Mouse (Mus musculus): ENCODE results near the gene Selplg.

DNA sequence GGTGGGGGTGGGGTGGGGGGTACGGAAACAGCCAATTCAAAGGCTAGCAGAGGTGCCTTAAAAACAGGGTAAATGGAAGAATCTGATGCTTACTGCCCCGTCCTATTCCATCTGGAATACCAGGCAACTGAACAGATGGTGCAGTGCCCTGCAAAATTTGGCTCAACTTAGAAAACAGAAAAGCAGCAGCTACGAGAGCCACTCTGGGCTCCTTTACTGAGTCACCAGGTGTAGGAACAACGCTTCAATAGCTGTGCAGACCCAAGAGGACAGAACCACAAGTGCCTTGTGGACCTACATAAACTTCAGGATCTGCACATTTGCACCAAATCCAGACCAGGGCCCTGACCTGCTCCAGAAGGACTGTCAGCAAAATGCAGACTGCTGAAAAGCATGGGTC lies 30.0 kb upstream of the Selplg start:
- TF ChIP-seq MYOD1 (IDR thresholded peaks at IDR 0.05; ENCODE audit: control insufficient read depth in 1 of 3, insufficient read length in 2 of 3, low read depth in 2 of 3) (no peak), TCF12 (IDR thresholded peaks at IDR 0.05; ENCODE audit: insufficient read depth, poor library complexity, severe bottlenecking) (no peak), MAX (IDR thresholded peaks at IDR 0.05; ENCODE audit: low read depth) (no peak), CEBPB (IDR thresholded peaks at IDR 0.05; ENCODE audit: insufficient read depth, poor library complexity, severe bottlenecking) (no peak), USF1 (IDR thresholded peaks at IDR 0.05; ENCODE audit: low read depth) (no peak), POLR2A (IDR thresholded peaks at IDR 0.05; ENCODE audit: insufficient read length, low read depth) (no peak), POLR2AphosphoS2 (IDR thresholded peaks at IDR 0.05; ENCODE audit: insufficient read length, low read depth) (no peak), TCF3 (IDR thresholded peaks at IDR 0.05; ENCODE audit: insufficient read length, low read depth) (no peak), E2F4 (IDR thresholded peaks at IDR 0.05; ENCODE audit: insufficient read depth) (no peak), MYOG (IDR thresholded peaks at IDR 0.05; ENCODE audit: control insufficient read depth in 1 of 3, insufficient read depth in 1 of 3, insufficient read length in 2 of 3, low read depth in 2 of 3) (no peak), REST (IDR thresholded peaks at IDR 0.05; ENCODE audit: insufficient read depth, insufficient read length) (no peak), SRF (IDR thresholded peaks at IDR 0.05; ENCODE audit: control insufficient read depth, insufficient read length, low read depth) (no peak)

Measured in myocyte (in vitro differentiated cells).